Mouse (Mus musculus) gonadal fat pad, adult 2 months (tissue): ENCODE data around the gene Itgb3bp. TPM values are rescaled to one million over a fixed set of nuclear protein-coding genes. Genes with fewer than 3 reads are reported as not detected.

ENCODE experiments used
- DNase-seq: peaks from one replicate; pipeline ENCODE4 v3.0.0-alpha.2; 2012; ENCODE audit warnings: low read depth
- polyA plus RNA-seq: library from polyadenylated mRNA; depleted of rRNA; stranded (reverse); fragments of >200 nt; gene quantifications from 2 replicates; pipeline ENCODE4 v1.2.3, GENCODE M21; 2012; rRNA removed

The Itgb3bp gene
- polyA plus RNA-seq, 1 experiment: 1.0 TPM

DNA sequence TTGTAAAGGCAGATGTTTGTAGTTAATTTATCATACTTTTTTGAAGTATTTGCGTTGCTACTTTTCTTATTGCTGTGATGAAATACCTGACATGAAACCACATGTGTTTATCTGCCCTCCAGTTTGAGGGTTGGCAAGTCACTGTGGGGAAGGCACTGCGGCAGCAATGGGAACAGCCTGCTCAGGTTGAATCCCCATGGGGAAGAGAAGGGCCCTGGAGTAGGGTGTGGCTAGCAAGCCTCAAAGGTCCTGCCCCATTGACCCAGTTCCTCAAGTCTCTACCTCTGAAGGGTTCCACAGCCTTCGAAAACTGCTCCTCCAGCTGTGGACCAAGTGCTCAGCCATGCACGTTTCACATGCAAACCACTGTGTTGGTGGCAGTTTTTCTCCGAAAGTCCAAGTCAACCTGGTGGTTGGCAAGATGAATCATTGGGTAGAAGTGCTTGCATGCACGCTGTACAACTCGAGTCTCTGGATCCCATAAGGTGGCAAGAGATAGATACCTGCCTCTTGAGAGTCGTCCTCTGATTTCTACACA is 203.6 kb downstream of the Itgb3bp start:
- DNase-seq: no peak

DNA sequence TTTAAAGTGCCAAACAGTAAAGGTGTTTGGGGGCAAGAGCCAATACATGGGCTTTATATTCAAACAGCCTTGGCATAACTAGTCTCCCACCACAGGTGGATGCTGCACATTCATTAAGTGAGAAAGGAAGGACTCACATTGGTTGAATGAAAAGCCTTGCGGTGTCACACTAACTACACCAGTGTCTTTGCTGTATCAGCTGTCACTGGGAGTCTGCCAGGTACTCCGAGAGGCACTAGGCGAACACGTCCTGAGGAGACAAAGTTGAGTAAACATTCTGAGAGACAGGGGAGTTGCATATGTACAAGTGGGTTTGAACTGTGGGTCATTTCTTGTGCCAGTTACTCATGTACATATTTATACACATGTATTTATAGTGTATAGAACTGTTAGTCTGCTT is 205.3 kb downstream of the Itgb3bp start:
- DNase-seq: no peak

DNA sequence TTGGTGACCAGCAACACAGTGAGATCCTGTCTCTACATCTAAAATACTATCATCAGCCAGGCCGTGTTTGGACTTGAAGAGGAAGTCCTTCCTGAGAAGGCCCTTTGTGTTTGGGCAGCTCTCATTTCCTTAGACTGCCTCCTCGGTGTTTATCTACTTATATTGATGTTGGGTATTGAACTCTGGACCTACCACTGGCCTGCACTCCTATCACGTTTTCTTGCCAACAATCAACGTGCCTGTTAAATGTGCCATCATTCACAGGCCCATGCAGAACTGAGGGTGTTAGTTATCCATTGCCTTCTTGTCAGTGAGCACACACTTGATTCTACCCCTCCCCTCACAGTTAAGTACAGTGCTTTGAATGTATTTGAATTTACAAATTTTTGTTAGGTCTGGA is 211.7 kb downstream of the Itgb3bp start:
- no peak for DNase-seq

DNA sequence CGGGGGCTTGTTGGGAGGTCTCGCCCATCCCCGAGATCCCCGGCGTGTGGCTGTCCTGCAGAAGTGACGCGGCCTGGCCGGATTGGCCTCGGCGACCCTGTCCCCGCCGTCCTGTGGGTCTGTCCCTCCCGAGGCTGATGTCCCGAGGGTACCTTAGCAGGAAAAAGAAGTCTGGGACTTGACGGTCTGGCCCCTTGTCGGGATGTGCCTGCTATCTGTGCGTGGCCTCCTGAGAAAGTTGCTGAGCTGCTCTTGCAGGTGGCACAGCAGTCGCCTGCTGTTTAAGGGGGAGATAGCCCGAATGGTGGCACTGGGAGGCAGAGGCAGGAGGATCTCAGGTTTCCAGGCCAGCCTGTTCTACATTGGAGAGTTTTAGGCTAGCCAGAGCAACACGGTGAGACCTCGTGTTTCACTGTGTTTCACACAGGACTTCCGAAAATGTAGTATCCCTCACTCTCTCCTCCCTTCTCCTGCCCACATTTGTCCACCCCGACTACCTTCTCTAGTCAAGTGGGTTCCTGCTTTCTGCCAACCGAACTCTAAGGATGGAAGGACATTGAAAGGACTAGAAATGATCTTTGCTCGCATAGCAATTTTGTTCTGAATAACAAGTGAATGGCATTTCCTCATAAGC is 213.7 kb downstream of the Itgb3bp start:
- DNase-seq: no peak

Other genes starting within 250 kb of the Itgb3bp start
- gene Alg6, start 214.1 kb downstream of the Itgb3bp start, polyA plus RNA-seq: 6.7 and 7.7 TPM in 2 replicates
- gene Efcab7, start 100.6 kb downstream of the Itgb3bp start, polyA plus RNA-seq: 1.6 and 4.1 TPM in 2 replicates
- gene Pgm1, start 399 bp downstream of the Itgb3bp start, polyA plus RNA-seq: 115 and 124 TPM in 2 replicates
- gene Ror1, start 166.0 kb upstream of the Itgb3bp start, polyA plus RNA-seq: 1.1 and 2.2 TPM in 2 replicates